Mouse (Mus musculus) ES-Bruce4 (cell line): ENCODE data around the gene St3gal3.

ENCODE experiments used
- CTCF ChIP-seq: IDR thresholded peaks from one replicate; pipeline ENCODE4 v1.8.1; 2011; ENCODE audit warnings: low read depth, low read length
- EP300 ChIP-seq: IDR thresholded peaks from 2 replicates; pipeline ENCODE4 v1.6.1; 2011; ENCODE audit warnings: low read depth, low read length; ENCODE audit not compliant: insufficient read depth
- POLR2A ChIP-seq: IDR thresholded peaks from one replicate; pipeline ENCODE4 v1.8.1; 2011; ENCODE audit warnings: low read length; ENCODE audit not compliant: insufficient read depth

DNA sequence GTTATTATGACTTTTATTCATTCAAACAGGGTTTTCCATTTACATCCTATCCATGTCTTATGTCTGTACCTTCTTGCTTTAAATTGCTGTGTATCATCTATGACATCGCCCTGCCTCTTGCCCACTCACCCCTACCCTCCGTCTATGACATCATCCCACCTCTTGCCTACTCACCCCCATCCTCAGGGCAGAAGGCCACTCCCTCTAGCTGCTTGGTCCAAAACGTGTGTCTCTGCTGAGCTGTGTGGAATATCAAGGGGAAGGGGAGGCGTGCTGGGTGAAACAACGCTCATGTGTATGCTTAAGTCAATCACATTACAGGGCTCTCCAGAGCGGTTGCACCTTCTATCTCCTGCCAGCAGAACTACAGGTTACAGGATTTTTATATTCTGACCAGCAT lies 38.6 kb downstream of the St3gal3 start:
- no peak for TF ChIP-seq POLR2A
- TF ChIP-seq EP300, result no peak
- TF ChIP-seq CTCF, result no peak
